9 mouse cellular contexts compared by ENCODE assay signal in genomic region chr5:73071319-73071718, GRCm38 (mm10).
DNase-seq lines count a peak whose midpoint lies in the region; ATAC-seq lines count a peak whose summit lies in the region.
"Had no signal": no experiment of that assay in that cellular context is flagged by ENCODE, and none has a peak within 500 bp of the region (broad histone marks: within the 10 kb centered on the region; RNA-seq: fewer than 3 reads in every experiment).

No protein-coding gene starts in this region.

- no peaks in the 10 kb centered on the region for H3K4me1 ChIP-seq in forebrain, embryonic 13.5 days
- no peaks in the 10 kb centered on the region for H3K4me1 ChIP-seq in hindbrain, embryonic 16.5 days (ENCODE audit: control insufficient read depth, insufficient read depth, low read depth, low read length)

- no peak overlapping the region for H3K27ac ChIP-seq in forebrain, embryonic 13.5 days
- no peak overlapping the region for H3K27ac ChIP-seq in hindbrain, embryonic 16.5 days (ENCODE audit: low read depth, low read length)
- H3K27ac ChIP-seq: macrophage had no signal

- H3K27me3 ChIP-seq in forebrain, embryonic 13.5 days = no peaks in the 10 kb centered on the region
- H3K27me3 ChIP-seq in hindbrain, embryonic 16.5 days (replicated peaks; ENCODE audit: control insufficient read depth, insufficient read depth, low read length) = no peaks in the 10 kb centered on the region

- ATAC-seq in forebrain, embryonic 13.5 days = peak; percentile 73
- ATAC-seq in hindbrain, embryonic 16.5 days = peak; percentile 76; the same call in 1 of the 2 replicates

- no peak overlapping the region for H3K4me3 ChIP-seq in forebrain, embryonic 13.5 days
- no peak overlapping the region for H3K4me3 ChIP-seq in hindbrain, embryonic 16.5 days (ENCODE audit: low read length)

- peaks cover 76% of the 10 kb centered on the region for H3K36me3 ChIP-seq in forebrain, embryonic 13.5 days (ENCODE audit: poor library complexity, severe bottlenecking)
- peaks cover 33% of the 10 kb centered on the region for H3K36me3 ChIP-seq in hindbrain, embryonic 16.5 days (ENCODE audit: control insufficient read depth, insufficient read depth, low read length)

- WGBS in forebrain, embryonic 13.5 days = 24% methylated on average over 15 of the region's 15 CpGs
- 40% methylated on average over 15 of the region's 15 CpGs for WGBS in hindbrain, embryonic 16.5 days

- H3K9me3 ChIP-seq in forebrain, embryonic 13.5 days (replicated peaks) = no peaks in the 10 kb centered on the region
- no peaks in the 10 kb centered on the region for H3K9me3 ChIP-seq in hindbrain, embryonic 16.5 days (ENCODE audit: control insufficient read depth, low read length)

- H3K9ac ChIP-seq in forebrain, embryonic 13.5 days = no peak overlapping the region
- no peak overlapping the region for H3K9ac ChIP-seq in hindbrain, embryonic 16.5 days (ENCODE audit: low read depth, low read length)

- H3K4me2 ChIP-seq in forebrain, embryonic 13.5 days = no peak overlapping the region
- no peak overlapping the region for H3K4me2 ChIP-seq in hindbrain, embryonic 16.5 days (ENCODE audit: low read length)

- peak; percentile 54 for DNase-seq in MEL-GATA-1-ER (ENCODE audit: extremely low read depth, low read depth)
- DNase-seq in cerebellum, adult 11 months = peak; percentile 53
- peak; percentile 70 to 78 for DNase-seq in layer of hippocampus, postnatal 36 days
- peak; percentile 72 for DNase-seq in lung, postnatal 25 days (ENCODE audit: low spot score)
- DNase-seq in retina, embryonic 14.5 days (ENCODE audit: low spot score) = peak; percentile 88
- DNase-seq in thymus, postnatal 4 days = peak; percentile 88
